Mouse (Mus musculus) liver, embryonic 11.5 days (tissue): ENCODE results near the gene Iqsec2. TPM values are rescaled to one million over a fixed set of nuclear protein-coding genes. Genes with fewer than 3 reads are reported as not detected.
A peak's percentile ranks its signal among the peaks of the same experiment; 100 is the strongest.

Source experiments
- ATAC-seq: fragments of 200-750 bp; cut with Nextera tagmentation; replicated peaks from 2 replicates; pipeline ENCODE4 v1.8.0; 2017; ENCODE audit warnings: moderate number of reproducible peaks, mild to moderate bottlenecking, moderate TSS enrichment, moderate library complexity; ENCODE audit not compliant: low FRiP score
- DNase-seq: peaks from one replicate; pipeline ENCODE4 v3.0.0-alpha.2; 2017; ENCODE audit warnings: low spot score
- H3K27ac ChIP-seq: fragments of 300-500 bp; sonication (generic); 2 replicates; pipeline ENCODE4 v1.5.1; 2014; ENCODE audit warnings: mild to moderate bottlenecking, low read depth, low read length, control low read depth
- H3K27me3 ChIP-seq: fragments of 300-500 bp; sonication (generic); replicated peaks from 2 replicates; pipeline ENCODE4 v1.6.1; 2014; ENCODE audit warnings: low read length, mixed read lengths; ENCODE audit not compliant: control insufficient read depth, insufficient read depth
- H3K36me3 ChIP-seq: fragments of 300-500 bp; sonication (generic); 2 replicates; pipeline ENCODE4 v1.6.1; 2014; ENCODE audit warnings: mild to moderate bottlenecking, low read length, moderate library complexity, mixed read lengths; ENCODE audit not compliant: control insufficient read depth, insufficient read depth
- H3K4me1 ChIP-seq: fragments of 300-500 bp; sonication (generic); replicated peaks from 2 replicates; pipeline ENCODE4 v1.6.1; 2014; ENCODE audit warnings: low read length, mixed read lengths; ENCODE audit not compliant: control insufficient read depth, insufficient read depth
- H3K4me2 ChIP-seq: fragments of 300-500 bp; sonication (generic); 2 replicates; pipeline ENCODE4 v1.6.1; 2014; ENCODE audit warnings: mild to moderate bottlenecking, control low read depth, moderate library complexity
- H3K4me3 ChIP-seq: fragments of 300-500 bp; sonication (generic); 2 replicates; pipeline ENCODE4 v1.5.1; 2014; ENCODE audit warnings: low read depth, low read length, control low read depth
- H3K9ac ChIP-seq: fragments of 300-500 bp; sonication (generic); 2 replicates; pipeline ENCODE4 v1.6.1; 2014; ENCODE audit warnings: low read depth, low read length, control low read depth
- H3K9me3 ChIP-seq: fragments of 300-500 bp; sonication (generic); 2 replicates; pipeline ENCODE4 v1.6.1; 2016; ENCODE audit warnings: low read length, inconsistent platforms, mixed read lengths; ENCODE audit not compliant: control insufficient read depth
- WGBS: fragments of 180-500 bp; shearing (Covaris S2); extraction: QIAGEN DNeasy Blood & Tissue Kit; methylation state at CpG from one replicate; pipeline ENCODE4 v1.1.7; 2014; 5-methylcytosine and 5-hydroxymethylcytosine counted together
- polyA plus RNA-seq: library from polyadenylated mRNA; unstranded; fragments of >200 nt; fragmentation: Nextera tagmentation; extraction: Ambion mirVana; gene quantifications from 2 replicates; pipeline ENCODE4 v1.2.1, GENCODE M21; 2014

The Iqsec2 gene
- 0.86 and 1.8 TPM in 2 replicates for polyA plus RNA-seq

- H3K27me3 ChIP-seq: peaks cover 64% of the 10 kb centered on the region
- no peaks in the 10 kb centered on the region for H3K9me3 ChIP-seq
- WGBS: 7% methylated on average over 52 of the region's 78 CpGs
- H3K4me3 ChIP-seq: peak within 1 kb of the TSS; percentile 61
- H3K36me3 ChIP-seq: no peaks in the 10 kb centered on the region
- 0 out of 2 replicates have a peak within 1 kb of the TSS, but pooled peaks have one; percentile 34 for H3K9ac ChIP-seq
- ATAC-seq (no peak), DNase-seq (no peak)
- peak within 1 kb of the TSS; percentile 82 for H3K4me2 ChIP-seq
- H3K4me1 ChIP-seq: no peaks in the 10 kb centered on the region
- H3K27ac ChIP-seq: no peak within 1 kb of the TSS
Observed at GRCm38 (mm10) chrX:152143941-152144741, at the start of gene Iqsec2. Gene Iqsec2, plus strand, starts transcription at chrX:152144268.

- ATAC-seq (no peak), DNase-seq (no peak)
- no peak overlapping the region for H3K4me3 ChIP-seq
- no peak overlapping the region for H3K9ac ChIP-seq
- WGBS: 57% methylated on average over 1 of the region's 1 CpGs
- H3K4me1 ChIP-seq: no peaks in the 10 kb centered on the region
- H3K27me3 ChIP-seq: peaks cover 26% of the 10 kb centered on the region
- H3K4me2 ChIP-seq: no peak overlapping the region
- H3K27ac ChIP-seq: no peak overlapping the region
- H3K36me3 ChIP-seq: no peaks in the 10 kb centered on the region
- H3K9me3 ChIP-seq: no peaks in the 10 kb centered on the region
Observed at GRCm38 (mm10) chrX:152097572-152097971, 46.5 kb upstream of the Iqsec2 start.

DNA sequence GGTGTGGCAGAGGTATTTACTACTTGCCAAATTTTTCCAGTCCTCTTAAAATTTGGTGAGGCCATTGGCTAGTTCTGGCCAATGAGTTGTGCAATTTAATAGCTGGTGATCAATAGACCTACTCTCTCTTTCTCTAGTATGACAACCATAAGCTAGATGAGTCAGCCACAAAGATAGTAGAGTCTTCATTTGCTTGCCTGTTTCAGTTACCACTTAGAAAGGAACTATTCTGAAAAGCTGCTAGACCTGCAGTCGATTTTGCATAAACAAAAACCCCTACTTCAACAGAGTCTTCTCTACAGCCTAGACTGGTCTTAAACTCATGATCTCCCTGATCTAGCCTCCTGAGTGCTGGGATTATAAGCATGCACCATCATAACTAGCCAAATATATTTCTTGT is 22.4 kb upstream of the Iqsec2 start:
- ATAC-seq (no peak), DNase-seq (no peak)
- 63% methylated on average over 1 of the region's 1 CpGs for WGBS
- no peaks in the 10 kb centered on the region for H3K36me3 ChIP-seq
- H3K9ac ChIP-seq: no peak overlapping the region
- no peak overlapping the region for H3K27ac ChIP-seq
- no peaks in the 10 kb centered on the region for H3K9me3 ChIP-seq
- no peaks in the 10 kb centered on the region for H3K4me1 ChIP-seq
- H3K27me3 ChIP-seq: peaks cover 19% of the 10 kb centered on the region
- H3K4me2 ChIP-seq: no peak overlapping the region
- no peak overlapping the region for H3K4me3 ChIP-seq

- Histone ChIP-seq H3K36me3 (no peaks in the 10 kb centered on the region), H3K27me3 (peaks cover 36% of the 10 kb centered on the region), H3K4me2 (no peak overlapping the region), H3K9me3 (no peaks in the 10 kb centered on the region), H3K9ac (no peak overlapping the region), H3K4me1 (no peaks in the 10 kb centered on the region), H3K27ac (no peak overlapping the region), H3K4me3 (no peak overlapping the region)
- DNase-seq (no peak), ATAC-seq (no peak)
- WGBS: 73% methylated on average over 3 of the region's 3 CpGs
Observed at GRCm38 (mm10) chrX:152130777-152131176, 13.3 kb upstream of the Iqsec2 start.

DNA sequence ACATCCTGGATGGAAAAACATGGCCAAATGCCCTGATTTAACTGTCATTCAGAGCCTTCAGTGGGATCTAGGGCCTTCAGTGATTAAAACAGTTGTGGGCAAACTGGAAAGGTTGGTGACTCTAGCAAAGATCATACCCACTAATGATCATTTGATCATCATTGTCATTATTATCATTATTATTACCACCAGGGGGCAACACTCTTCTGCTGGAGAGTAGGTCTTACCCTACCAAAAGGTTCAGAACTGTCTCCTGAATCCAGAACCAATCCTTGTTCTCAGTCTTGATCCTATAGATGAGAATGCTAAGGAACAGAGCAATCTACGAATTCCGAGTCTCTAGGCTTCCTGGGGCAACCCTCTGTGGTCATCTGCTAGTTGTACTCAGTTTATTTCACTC is 12.0 kb upstream of the Iqsec2 start:
- no peak overlapping the region for H3K4me3 ChIP-seq
- H3K27ac ChIP-seq: no peak overlapping the region
- H3K4me2 ChIP-seq: no peak overlapping the region
- H3K4me1 ChIP-seq: no peaks in the 10 kb centered on the region
- H3K36me3 ChIP-seq: no peaks in the 10 kb centered on the region
- H3K27me3 ChIP-seq: peaks cover 42% of the 10 kb centered on the region
- H3K9ac ChIP-seq: no peak overlapping the region
- no peaks in the 10 kb centered on the region for H3K9me3 ChIP-seq
- no peak for DNase-seq
- WGBS: 65% methylated on average over 2 of the region's 2 CpGs
- no peak for ATAC-seq

- Histone ChIP-seq H3K4me1 (no peaks in the 10 kb centered on the region), H3K9me3 (no peaks in the 10 kb centered on the region), H3K4me2 (no peak overlapping the region), H3K27ac (no peak overlapping the region), H3K9ac (no peak overlapping the region), H3K36me3 (no peaks in the 10 kb centered on the region), H3K27me3 (peaks cover 45% of the 10 kb centered on the region), H3K4me3 (no peak overlapping the region)
- ATAC-seq: no peak
- no peak for DNase-seq
- WGBS: 61% methylated on average over 2 of the region's 2 CpGs
Observed at GRCm38 (mm10) chrX:152135195-152135594, 8.9 kb upstream of the Iqsec2 start.

DNA sequence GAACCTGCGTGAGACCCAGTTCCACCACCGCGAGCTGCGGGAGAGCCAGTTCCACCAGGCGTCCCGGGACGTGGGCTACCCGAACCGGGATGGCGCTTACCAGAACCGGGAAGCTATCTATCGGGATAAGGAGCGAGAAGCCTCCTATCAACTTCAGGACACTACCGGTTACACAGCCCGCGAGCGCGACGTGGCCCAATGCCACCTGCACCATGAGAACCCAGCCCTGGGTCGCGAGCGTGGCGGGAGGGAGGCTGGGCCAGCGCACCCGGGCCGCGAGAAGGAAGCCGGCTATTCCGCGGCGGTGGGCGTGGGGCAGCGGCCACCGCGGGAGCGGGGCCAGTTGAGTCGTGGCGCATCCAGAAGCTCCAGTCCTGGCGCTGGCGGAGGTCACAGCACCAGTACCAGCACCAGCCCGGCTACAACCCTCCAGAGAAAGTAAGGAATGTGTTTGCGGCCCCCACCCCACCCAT is 710 bp downstream of the Iqsec2 start:
- peaks cover 64% of the 10 kb centered on the region for H3K27me3 ChIP-seq
- H3K27ac ChIP-seq: no peak overlapping the region
- peak overlapping the region; percentile 61 for H3K4me3 ChIP-seq
- no peaks in the 10 kb centered on the region for H3K36me3 ChIP-seq
- no peak for DNase-seq
- ATAC-seq: no peak
- H3K4me1 ChIP-seq: no peaks in the 10 kb centered on the region
- 0 out of 2 replicates have a peak overlapping the region, but pooled peaks have one; percentile 34 for H3K9ac ChIP-seq
- peak overlapping the region; percentile 82 for H3K4me2 ChIP-seq
- no peaks in the 10 kb centered on the region for H3K9me3 ChIP-seq
- WGBS: 13% methylated on average over 24 of the region's 42 CpGs

- H3K27ac ChIP-seq: no peak overlapping the region
- DNase-seq (no peak), ATAC-seq (no peak)
- H3K9ac ChIP-seq: no peak overlapping the region
- 22% methylated on average over 1 of the region's 1 CpGs for WGBS
- peaks cover 62% of the 10 kb centered on the region for H3K27me3 ChIP-seq
- no peaks in the 10 kb centered on the region for H3K9me3 ChIP-seq
- no peak overlapping the region for H3K4me2 ChIP-seq
- H3K36me3 ChIP-seq: no peaks in the 10 kb centered on the region
- H3K4me1 ChIP-seq: no peaks in the 10 kb centered on the region
- no peak overlapping the region for H3K4me3 ChIP-seq
Observed at GRCm38 (mm10) chrX:152146150-152146549, 2.1 kb downstream of the Iqsec2 start.

DNA sequence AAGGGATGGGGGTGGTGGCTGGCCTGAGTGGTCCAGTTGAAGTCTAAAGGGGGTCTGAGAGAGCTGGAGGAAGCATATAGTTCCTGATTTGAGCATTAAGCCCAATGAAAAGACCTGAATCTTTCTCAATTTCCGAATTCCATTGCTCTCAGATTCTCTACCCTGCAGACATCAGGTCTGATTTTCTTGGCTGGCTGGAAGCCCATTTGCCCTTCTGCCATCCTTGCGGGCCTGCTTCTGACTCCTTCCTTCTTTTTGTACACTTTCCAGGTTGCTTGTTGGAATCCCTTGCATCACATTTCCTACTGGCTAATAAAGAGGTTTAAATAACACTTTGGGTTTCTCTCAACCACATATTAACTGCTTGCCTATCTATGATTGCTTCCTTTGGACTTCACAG is 2.6 kb downstream of the Iqsec2 start:
- Histone ChIP-seq H3K27me3 (peaks cover 62% of the 10 kb centered on the region), H3K27ac (no peak overlapping the region), H3K4me1 (no peaks in the 10 kb centered on the region), H3K36me3 (no peaks in the 10 kb centered on the region), H3K4me3 (no peak overlapping the region), H3K9me3 (no peaks in the 10 kb centered on the region), H3K4me2 (no peak overlapping the region), H3K9ac (no peak overlapping the region)
- ATAC-seq (no peak), DNase-seq (no peak)
- 60% methylated on average over 2 of the region's 2 CpGs for WGBS
